Mouse (Mus musculus) retina, embryonic 14.5 days (tissue): ENCODE data around the gene Slc25a1.

ENCODE experiments used
- DNase-seq: peaks from one replicate; pipeline ENCODE4 v3.0.0-alpha.2; 2015; ENCODE audit warnings: low spot score

The Slc25a1 gene

GRCm38 (mm10) chr16:17921325-17922162, 6.5 kb downstream of the Slc25a1 start:
- peak; percentile 98 for DNase-seq

GRCm38 (mm10) chr16:17920586-17920985, 7.4 kb downstream of the Slc25a1 start:
- DNase-seq: peak; percentile 37

DNA sequence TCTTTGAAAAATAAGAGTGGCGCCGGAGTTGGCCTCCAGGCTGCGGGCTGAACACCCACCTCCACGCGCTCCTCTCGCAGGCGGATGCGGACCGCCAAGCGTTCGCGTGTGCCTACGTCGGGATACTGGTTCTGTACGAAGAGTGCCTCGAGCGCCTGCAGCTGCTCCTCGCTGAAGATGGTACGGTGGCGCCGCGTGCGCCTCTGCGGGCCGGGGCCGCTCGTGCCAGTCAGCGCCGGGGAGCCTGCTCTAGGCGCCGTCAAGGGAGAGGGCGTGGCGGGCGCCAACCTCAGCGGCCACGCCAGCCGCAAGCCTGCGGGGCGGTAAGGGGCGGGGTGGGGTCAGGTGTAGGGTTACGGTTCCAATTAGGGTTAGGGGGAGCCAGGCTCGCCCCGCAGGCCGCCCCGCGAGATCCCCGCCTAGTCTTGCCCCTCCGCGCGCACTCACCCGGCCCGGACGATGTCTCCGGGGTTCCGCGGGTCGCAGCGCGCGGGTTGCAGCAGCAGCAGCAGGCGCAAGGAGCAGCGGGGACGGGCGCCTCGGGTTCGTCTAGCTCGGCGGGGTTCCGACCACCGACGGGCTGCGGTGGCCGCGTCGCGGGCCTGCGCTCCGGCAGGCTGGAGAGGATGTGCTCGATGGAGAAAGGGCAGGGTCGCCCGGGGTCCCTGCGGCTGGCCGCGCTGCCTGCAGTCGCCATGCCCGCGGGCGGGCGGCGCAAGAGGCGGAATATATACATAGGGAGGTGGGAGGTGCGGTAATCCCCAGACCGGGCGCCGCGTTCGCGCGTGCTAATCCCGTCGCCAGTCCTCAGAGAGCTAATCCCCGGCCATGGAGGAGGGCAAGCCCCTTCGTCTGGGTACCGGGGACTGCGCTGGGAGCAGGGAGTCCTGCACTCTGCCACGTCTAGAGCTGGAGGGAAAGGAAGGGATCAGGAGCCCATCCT, 13.4 kb downstream of the Slc25a1 start, which contains the start of gene Gsc2:
Gene Gsc2, minus strand, starts transcription at position 753 of the 943 bp plus-strand sequence.
- DNase-seq: peak; percentile 43

GRCm38 (mm10) chr16:17911052-17911595, 16.9 kb downstream of the Slc25a1 start, which contains the start of gene Ess2:
Gene Ess2, minus strand, starts transcription at chr16:17911348.
- DNase-seq: peak; percentile 99

GRCm38 (mm10) chr16:17898462-17898861, 29.6 kb downstream of the Slc25a1 start, which contains the start of the genes Dgcr2 and Tssk2:
Gene Dgcr2, minus strand, starts transcription at chr16:17898562.
Gene Tssk2, plus strand, starts transcription at chr16:17898637.
- no peak for DNase-seq

DNA sequence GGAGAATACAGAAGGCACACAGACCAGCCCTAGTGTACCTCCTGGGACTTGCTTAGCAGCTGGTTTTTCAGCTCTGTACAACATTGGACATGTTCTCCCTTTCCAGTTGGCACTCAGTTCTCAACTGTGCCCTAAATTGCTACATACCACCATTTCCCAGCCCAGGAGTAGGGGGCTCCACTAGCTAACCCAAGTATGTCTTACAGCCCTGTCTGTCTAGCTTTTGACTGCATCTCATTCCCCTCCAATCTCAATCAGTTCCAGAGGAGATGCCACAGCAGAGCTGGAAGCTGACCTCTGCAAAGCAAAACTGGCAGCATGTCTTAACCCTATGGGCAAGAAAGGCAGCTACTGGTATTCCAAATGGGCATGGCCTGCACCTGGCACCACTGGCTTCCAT, 31.9 kb downstream of the Slc25a1 start:
- no peak for DNase-seq

DNA sequence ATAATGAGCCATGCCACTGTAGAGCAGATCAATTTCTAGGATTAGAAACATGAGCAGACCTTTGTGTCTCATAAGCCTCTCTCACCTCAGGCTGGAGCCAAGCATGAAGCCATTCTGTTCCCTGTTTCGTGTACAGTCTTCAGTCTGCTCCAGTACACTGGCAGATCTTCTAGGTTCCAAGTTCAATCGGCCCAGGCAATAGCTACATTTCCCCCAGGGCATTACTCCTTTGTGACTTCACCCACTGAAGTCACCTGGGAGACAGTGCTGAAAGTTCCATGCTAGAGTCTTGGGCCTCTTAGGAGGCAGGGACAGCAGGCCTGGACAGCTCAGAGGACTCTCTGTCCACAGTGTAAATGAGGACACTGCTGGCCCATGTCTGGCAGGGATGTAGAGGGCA, 34.1 kb downstream of the Slc25a1 start, which contains the start of gene Tssk1:
Gene Tssk1, plus strand, starts transcription at position 301 of the 400 bp plus-strand sequence.
- no peak for DNase-seq

DNA sequence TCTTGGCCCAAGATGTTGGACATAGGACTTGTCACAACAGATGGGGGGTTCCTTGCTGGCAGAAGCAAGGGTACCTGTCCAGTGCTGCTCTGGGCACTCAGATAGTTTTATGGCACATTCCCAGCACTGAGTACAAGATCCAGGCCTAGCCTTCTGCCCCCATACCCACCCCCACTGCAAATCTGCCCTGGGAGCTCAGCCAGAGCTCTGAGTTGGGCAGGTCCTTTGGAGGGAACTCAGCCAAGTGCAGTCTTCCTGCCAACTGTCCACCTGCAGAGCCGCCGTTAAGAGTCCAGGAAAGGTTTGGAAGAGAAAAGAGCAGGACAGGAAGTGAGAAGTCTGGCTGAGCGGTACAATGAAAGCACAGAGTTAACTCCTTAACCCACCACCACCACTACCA, 35.4 kb downstream of the Slc25a1 start:
- no peak for DNase-seq

- peak; percentile 100 for DNase-seq
These were observed 36.5 kb downstream of the Slc25a1 start, which contains the start of gene Gm20518 for GRCm38 (mm10) chr16:17891567-17891959. Gene Gm20518, minus strand, starts transcription at chr16:17891671.

DNA sequence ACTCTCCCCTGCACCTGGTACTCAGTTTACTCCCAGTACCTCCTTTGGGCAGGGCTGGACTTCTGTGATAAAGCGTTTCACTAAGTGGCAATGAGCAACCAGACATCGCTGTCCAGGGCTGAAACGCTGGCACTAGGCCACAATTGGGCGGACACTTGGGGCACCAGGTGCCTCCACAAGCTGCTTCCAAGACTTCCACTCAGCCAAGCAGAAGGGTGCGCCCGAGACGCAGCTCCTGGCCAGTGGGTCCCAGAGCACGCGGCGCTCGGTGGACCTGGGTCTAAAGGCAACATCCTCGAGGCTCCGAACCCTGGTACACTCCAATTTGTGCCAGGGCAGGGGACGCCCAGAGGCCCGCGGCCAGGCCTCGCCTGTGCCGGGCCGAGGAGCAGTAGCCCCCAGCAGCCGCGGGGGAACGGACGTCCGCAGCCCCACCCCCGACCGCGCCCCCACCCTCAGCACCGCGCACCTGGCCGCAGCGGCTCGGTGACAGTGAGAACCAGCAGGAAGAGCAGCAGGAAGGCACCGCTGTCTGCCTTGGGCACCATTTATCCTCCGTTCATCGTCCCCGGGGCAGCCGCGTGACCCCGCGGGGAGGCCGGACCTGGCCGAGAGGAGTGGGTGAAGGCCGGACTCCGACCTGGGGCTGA, 37.0 kb downstream of the Slc25a1 start:
- DNase-seq: peak; percentile 55

DNA sequence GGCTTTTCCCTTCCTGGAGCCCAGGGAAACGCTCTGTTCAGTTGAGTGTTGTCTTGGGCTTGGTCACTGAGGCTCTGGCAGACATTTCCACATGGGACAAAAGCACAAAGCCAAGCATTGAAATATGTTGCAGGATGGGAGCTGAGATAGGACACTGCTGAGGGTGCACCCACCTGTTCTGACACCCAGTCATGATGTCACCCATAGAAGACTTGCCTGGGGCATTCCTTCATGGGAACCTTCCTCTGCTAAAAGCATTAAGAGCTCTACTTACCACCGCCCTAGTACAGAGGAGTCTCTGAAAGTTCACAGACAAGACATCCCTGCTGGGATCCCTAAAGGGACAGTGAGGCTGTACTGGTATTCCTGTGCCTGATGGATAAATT, 37.7 kb downstream of the Slc25a1 start:
- DNase-seq: no peak

GRCm38 (mm10) chr16:17889689-17890341, 38.2 kb downstream of the Slc25a1 start:
- no peak for DNase-seq

DNA sequence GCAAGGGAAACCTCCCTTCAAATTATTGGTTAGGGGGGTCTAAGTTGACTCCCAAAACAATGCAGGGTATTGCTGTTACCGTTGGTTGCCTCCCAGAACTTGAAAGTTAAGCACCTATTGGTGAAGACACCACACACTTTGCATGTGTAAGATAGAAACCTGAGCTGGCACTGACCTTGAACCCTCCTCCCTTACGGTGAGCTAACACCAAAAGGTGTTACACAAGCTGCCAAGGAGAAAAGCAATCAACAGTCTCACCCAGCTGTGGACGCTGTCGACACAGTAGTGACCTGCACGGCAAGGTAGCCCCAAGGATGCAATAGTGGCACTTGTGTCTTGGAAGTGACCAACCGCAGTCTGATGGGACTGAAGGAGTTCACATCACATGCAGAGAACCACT, 43.9 kb downstream of the Slc25a1 start:
- no peak for DNase-seq

GRCm38 (mm10) chr16:17882196-17882595, 45.8 kb downstream of the Slc25a1 start:
- DNase-seq: no peak

- DNase-seq: no peak
These were observed 48.4 kb downstream of the Slc25a1 start for GRCm38 (mm10) chr16:17879571-17879970.

- no peak for DNase-seq
These were observed 51.9 kb downstream of the Slc25a1 start for GRCm38 (mm10) chr16:17876096-17876495.
